Mouse (Mus musculus): ENCODE measurements at regions not wholly inside any gene's neighbourhood (a gene's known extent, or its start where the extent isn't known, plus 50 kb on each side); places are given as distances from the start of the nearest gene placed in this dataset.

GRCm38 (mm10) chr10:118035035-118035434 is 106.6 kb upstream of the Mdm1 start:
- Histone ChIP-seq H3K79me2 (ENCODE audit: control insufficient read depth, insufficient read depth, low read length) (no peaks in the 10 kb centered on the region), H3K36me3 (ENCODE audit: control insufficient read depth, insufficient read depth, low read length) (no peaks in the 10 kb centered on the region), H3K4me3 (ENCODE audit: insufficient read depth, low read depth, low read length) (no peak overlapping the region), H3K27ac (replicated peaks; ENCODE audit: insufficient read depth, low read depth, low read length) (no peak overlapping the region), H3K27me3 (ENCODE audit: control insufficient read depth, insufficient read depth, low read length) (no peaks in the 10 kb centered on the region; the same call in 1 of the 2 replicates), H3K4me1 (ENCODE audit: control insufficient read depth, insufficient read depth, low read length) (no peaks in the 10 kb centered on the region), H3K9ac (ENCODE audit: low read depth, low read length) (no peak overlapping the region)
- TF ChIP-seq CTCF (IDR thresholded peaks at IDR 0.05; ENCODE audit: low read depth, low read length) (no peak), POLR2A (IDR thresholded peaks at IDR 0.05; ENCODE audit: extremely low read depth, insufficient read depth, low read length) (no peak)
- no peak for DNase-seq (ENCODE audit: extremely low read depth, low read depth, low spot score)
- WGBS, result 89% methylated on average over 13 of the region's 13 CpGs

GRCm38 (mm10) chr10:118038465-118038864 is 103.1 kb upstream of the Mdm1 start:
- H3K27ac ChIP-seq (replicated peaks; ENCODE audit: insufficient read depth, low read depth, low read length), result no peak overlapping the region
- no peaks in the 10 kb centered on the region for H3K79me2 ChIP-seq (ENCODE audit: control insufficient read depth, insufficient read depth, low read length)
- no peak overlapping the region for H3K9ac ChIP-seq (ENCODE audit: low read depth, low read length)
- no peak for DNase-seq (ENCODE audit: extremely low read depth, low read depth, low spot score)
- H3K27me3 ChIP-seq (ENCODE audit: control insufficient read depth, insufficient read depth, low read length), result no peaks in the 10 kb centered on the region; the same call in 1 of the 2 replicates
- no peaks in the 10 kb centered on the region for H3K4me1 ChIP-seq (ENCODE audit: control insufficient read depth, insufficient read depth, low read length)
- WGBS, result 95% methylated on average over 10 of the region's 10 CpGs
- no peak for TF ChIP-seq CTCF (IDR thresholded peaks at IDR 0.05; ENCODE audit: low read depth, low read length)
- TF ChIP-seq POLR2A (IDR thresholded peaks at IDR 0.05; ENCODE audit: extremely low read depth, insufficient read depth, low read length), result no peak
- H3K4me3 ChIP-seq (ENCODE audit: insufficient read depth, low read depth, low read length), result no peak overlapping the region
- H3K36me3 ChIP-seq (ENCODE audit: control insufficient read depth, insufficient read depth, low read length), result no peaks in the 10 kb centered on the region

GRCm38 (mm10) chr10:118039056-118039455 is 102.6 kb upstream of the Mdm1 start:
- no peak for DNase-seq (ENCODE audit: extremely low read depth, low read depth, low spot score)
- H3K36me3 ChIP-seq (ENCODE audit: control insufficient read depth, insufficient read depth, low read length), result no peaks in the 10 kb centered on the region
- 81% methylated on average over 4 of the region's 4 CpGs for WGBS

GRCm38 (mm10) chr10:118041068-118041467 is 100.5 kb upstream of the Mdm1 start:
- TF ChIP-seq CTCF (IDR thresholded peaks at IDR 0.05; ENCODE audit: low read depth, low read length) (no peak), POLR2A (IDR thresholded peaks at IDR 0.05; ENCODE audit: extremely low read depth, insufficient read depth, low read length) (no peak)
- Histone ChIP-seq H3K27ac (replicated peaks; ENCODE audit: insufficient read depth, low read depth, low read length) (no peak overlapping the region), H3K4me3 (ENCODE audit: insufficient read depth, low read depth, low read length) (no peak overlapping the region), H3K4me1 (ENCODE audit: control insufficient read depth, insufficient read depth, low read length) (no peaks in the 10 kb centered on the region), H3K79me2 (ENCODE audit: control insufficient read depth, insufficient read depth, low read length) (no peaks in the 10 kb centered on the region), H3K36me3 (ENCODE audit: control insufficient read depth, insufficient read depth, low read length) (no peaks in the 10 kb centered on the region), H3K9ac (ENCODE audit: low read depth, low read length) (no peak overlapping the region), H3K27me3 (ENCODE audit: control insufficient read depth, insufficient read depth, low read length) (no peaks in the 10 kb centered on the region)
- DNase-seq (ENCODE audit: extremely low read depth, low read depth, low spot score), result no peak
- 96% methylated on average over 3 of the region's 3 CpGs for WGBS

More at GRCm38 (mm10) chr10:118039056-118039455, 102.6 kb upstream of the Mdm1 start:
- no peaks in the 10 kb centered on the region; the same call in 1 of the 2 replicates for H3K27me3 ChIP-seq (ENCODE audit: control insufficient read depth, insufficient read depth, low read length)
- H3K9ac ChIP-seq (ENCODE audit: low read depth, low read length), result no peak overlapping the region
- H3K79me2 ChIP-seq (ENCODE audit: control insufficient read depth, insufficient read depth, low read length), result no peaks in the 10 kb centered on the region
- H3K27ac ChIP-seq (replicated peaks; ENCODE audit: insufficient read depth, low read depth, low read length), result no peak overlapping the region
- TF ChIP-seq CTCF (IDR thresholded peaks at IDR 0.05; ENCODE audit: low read depth, low read length), result no peak
- no peak for TF ChIP-seq POLR2A (IDR thresholded peaks at IDR 0.05; ENCODE audit: extremely low read depth, insufficient read depth, low read length)
- H3K4me3 ChIP-seq (ENCODE audit: insufficient read depth, low read depth, low read length), result no peak overlapping the region
- no peaks in the 10 kb centered on the region for H3K4me1 ChIP-seq (ENCODE audit: control insufficient read depth, insufficient read depth, low read length)

GRCm38 (mm10) chr10:118043761-118044160 is 97.8 kb upstream of the Mdm1 start:
- DNase-seq (ENCODE audit: extremely low read depth, low read depth, low spot score), result peak; percentile 33
- H3K79me2 ChIP-seq (ENCODE audit: control insufficient read depth, insufficient read depth, low read length), result no peaks in the 10 kb centered on the region

GRCm38 (mm10) chr10:118044840-118045239 is 96.8 kb upstream of the Mdm1 start:
- Histone ChIP-seq H3K27me3 (ENCODE audit: control insufficient read depth, insufficient read depth, low read length) (no peaks in the 10 kb centered on the region), H3K79me2 (ENCODE audit: control insufficient read depth, insufficient read depth, low read length) (no peaks in the 10 kb centered on the region), H3K4me3 (ENCODE audit: insufficient read depth, low read depth, low read length) (no peak overlapping the region), H3K4me1 (ENCODE audit: control insufficient read depth, insufficient read depth, low read length) (no peaks in the 10 kb centered on the region), H3K27ac (replicated peaks; ENCODE audit: insufficient read depth, low read depth, low read length) (no peak overlapping the region), H3K36me3 (ENCODE audit: control insufficient read depth, insufficient read depth, low read length) (no peaks in the 10 kb centered on the region), H3K9ac (ENCODE audit: low read depth, low read length) (no peak overlapping the region)
- no peak for TF ChIP-seq POLR2A (IDR thresholded peaks at IDR 0.05; ENCODE audit: extremely low read depth, insufficient read depth, low read length)
- no peak for TF ChIP-seq CTCF (IDR thresholded peaks at IDR 0.05; ENCODE audit: low read depth, low read length)
- 87% methylated on average over 3 of the region's 3 CpGs for WGBS
- no peak for DNase-seq (ENCODE audit: extremely low read depth, low read depth, low spot score)

More at GRCm38 (mm10) chr10:118043761-118044160, 97.8 kb upstream of the Mdm1 start:
- H3K9ac ChIP-seq (ENCODE audit: low read depth, low read length), result no peak overlapping the region
- H3K27ac ChIP-seq (replicated peaks; ENCODE audit: insufficient read depth, low read depth, low read length), result no peak overlapping the region
- H3K36me3 ChIP-seq (ENCODE audit: control insufficient read depth, insufficient read depth, low read length), result no peaks in the 10 kb centered on the region
- TF ChIP-seq POLR2A (IDR thresholded peaks at IDR 0.05; ENCODE audit: extremely low read depth, insufficient read depth, low read length), result no peak
- TF ChIP-seq CTCF (IDR thresholded peaks at IDR 0.05; ENCODE audit: low read depth, low read length), result no peak
- no peak overlapping the region for H3K4me3 ChIP-seq (ENCODE audit: insufficient read depth, low read depth, low read length)
- 52% methylated on average over 13 of the region's 13 CpGs for WGBS
- H3K4me1 ChIP-seq (ENCODE audit: control insufficient read depth, insufficient read depth, low read length), result no peaks in the 10 kb centered on the region
- H3K27me3 ChIP-seq (ENCODE audit: control insufficient read depth, insufficient read depth, low read length), result no peaks in the 10 kb centered on the region
